Mouse (Mus musculus): ENCODE measurements around the gene Ears2.

DNA sequence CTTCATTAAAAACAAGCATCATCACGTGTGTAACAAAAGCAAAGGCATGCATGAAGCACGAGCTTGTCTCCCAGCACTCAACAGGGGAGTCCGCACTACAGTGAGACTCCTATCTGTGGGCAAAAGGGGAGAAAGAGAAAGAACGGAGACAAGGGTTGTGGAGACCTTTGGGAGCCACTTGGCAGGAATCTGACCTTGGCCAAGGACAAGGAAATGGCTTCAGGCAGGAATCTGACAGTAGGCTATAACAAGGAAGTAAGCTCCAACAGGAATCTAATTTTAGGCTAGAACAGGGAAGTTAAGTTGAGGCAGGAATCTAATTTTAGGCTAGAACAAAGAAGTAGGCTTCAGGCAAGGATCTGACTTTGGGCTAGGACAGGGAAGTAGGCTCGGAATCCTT, 71.1 kb downstream of the Ears2 start:
- no peak for TF ChIP-seq ZNF384 (IDR thresholded peaks at IDR 0.05; ENCODE audit: low read depth, low read length)
- no peak for TF ChIP-seq CHD2 (IDR thresholded peaks at IDR 0.05; ENCODE audit: low read depth, low read length)
- no peak for TF ChIP-seq ZC3H11A (IDR thresholded peaks at IDR 0.05; ENCODE audit: borderline replicate concordance, low read depth, low read length)
